Mouse (Mus musculus): ENCODE results near the gene Stambp. TPM values are rescaled to one million over a fixed set of nuclear protein-coding genes. Genes with fewer than 3 reads are reported as not detected.
A peak's percentile ranks its signal among the peaks of the same experiment; 100 is the strongest.
"Not testable (repeated sequence)": the region's sequence is repeated elsewhere in the genome, so short reads cannot be mapped to it uniquely, and the experiment has no call there.

The Stambp gene
- 10 to 100 TPM; 21.3 to 22.0 TPM for total RNA-seq (2021)
- long read RNA-seq, experiment 1, transcript Stambp-201 (10 exons, 2,364 nt): major isoform, 16 of 17 reads
- long read RNA-seq, experiment 1, partial matches to known transcripts: 0 of 17 reads
- long read RNA-seq, experiment 1, other reads (novel, unspliced or antisense): 1 of 17 reads
- long read RNA-seq, experiment 2, transcript Stambp-201 (10 exons, 2,364 nt): major isoform, 7 of 8 reads
- long read RNA-seq, experiment 2, partial matches to known transcripts: 0 of 8 reads
- long read RNA-seq, experiment 2, other reads (novel, unspliced or antisense): 1 of 8 reads

DNA sequence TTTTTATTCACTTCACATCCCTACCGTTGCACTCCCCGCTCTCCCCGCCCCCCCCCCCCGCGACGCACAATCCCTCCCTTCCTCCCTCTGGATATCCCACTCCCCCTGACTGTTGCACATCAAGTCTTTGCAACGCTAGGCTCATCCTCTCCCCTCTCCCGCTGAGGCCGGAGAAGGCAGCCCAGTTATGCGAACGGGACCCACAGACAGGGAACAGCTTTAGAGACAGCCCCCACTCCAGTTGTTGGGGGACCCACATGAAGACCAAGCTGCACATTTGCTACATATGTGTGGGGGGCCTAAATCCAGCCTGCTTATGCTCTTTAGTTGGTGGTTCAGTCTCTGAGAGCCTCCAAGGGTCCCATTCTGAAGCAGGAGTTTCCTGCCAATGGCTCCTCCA is at the start of gene Stambp:
Stambp (minus strand) TSS at position 59 of the 400 bp plus-strand sequence.
- DNase-seq: peak in 1 of 2 experiments; percentile 16

DNA sequence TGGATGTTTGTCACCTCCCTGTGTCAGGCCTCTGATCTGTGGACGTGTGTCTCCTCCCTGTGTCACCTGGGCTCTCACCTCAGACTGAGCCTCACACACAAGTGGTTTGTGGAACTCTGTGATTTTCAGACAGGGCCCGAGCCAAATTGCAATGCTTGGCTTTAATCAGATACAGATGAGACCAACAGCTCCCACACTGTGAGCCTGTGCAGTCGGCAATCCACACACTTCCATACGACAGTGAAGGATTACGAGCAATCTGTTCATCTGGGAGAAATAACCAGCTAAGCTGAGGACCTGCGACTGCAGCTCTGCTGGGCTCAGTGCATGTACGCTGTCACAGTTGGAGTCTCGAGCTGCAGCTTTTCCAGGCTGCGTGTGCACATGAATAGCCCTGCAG is 47.4 kb upstream of the Stambp start:
- no peak for DNase-seq

DNA sequence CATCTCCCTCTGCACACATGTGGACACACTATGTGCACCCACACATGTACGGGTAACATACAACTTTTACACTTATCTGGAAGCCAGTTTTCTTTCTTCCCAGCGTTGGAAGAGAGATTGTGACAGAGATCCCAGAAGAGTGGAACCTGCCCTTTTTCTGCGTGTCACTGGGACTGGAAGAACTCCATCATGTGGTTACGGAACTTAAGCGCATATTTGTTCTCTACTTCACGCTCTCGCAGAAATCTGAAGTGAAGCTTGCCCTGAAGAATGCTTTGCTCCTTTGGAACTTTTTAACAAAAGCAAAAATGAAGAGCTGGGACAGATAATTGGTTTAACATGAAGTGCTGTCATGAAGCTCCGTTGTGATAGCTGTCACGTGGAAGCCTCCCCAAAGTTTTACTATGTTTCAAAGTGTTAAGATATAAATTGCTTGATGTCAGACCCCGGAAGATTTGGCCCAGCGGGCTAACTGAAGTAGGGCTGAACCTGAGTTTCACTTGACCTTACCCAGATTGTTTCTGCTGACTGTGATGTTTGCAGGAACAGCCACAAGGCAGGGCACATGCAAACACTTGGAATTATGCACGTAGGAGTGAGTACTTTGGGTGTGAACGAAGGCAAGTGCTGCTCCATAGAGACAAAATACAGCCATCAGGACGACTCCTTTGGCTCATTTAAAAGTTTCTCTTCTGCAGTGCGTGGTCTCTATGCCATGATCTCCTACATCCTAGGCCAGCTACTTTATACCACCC is 45.2 kb upstream of the Stambp start:
- DNase-seq: no peak

DNA sequence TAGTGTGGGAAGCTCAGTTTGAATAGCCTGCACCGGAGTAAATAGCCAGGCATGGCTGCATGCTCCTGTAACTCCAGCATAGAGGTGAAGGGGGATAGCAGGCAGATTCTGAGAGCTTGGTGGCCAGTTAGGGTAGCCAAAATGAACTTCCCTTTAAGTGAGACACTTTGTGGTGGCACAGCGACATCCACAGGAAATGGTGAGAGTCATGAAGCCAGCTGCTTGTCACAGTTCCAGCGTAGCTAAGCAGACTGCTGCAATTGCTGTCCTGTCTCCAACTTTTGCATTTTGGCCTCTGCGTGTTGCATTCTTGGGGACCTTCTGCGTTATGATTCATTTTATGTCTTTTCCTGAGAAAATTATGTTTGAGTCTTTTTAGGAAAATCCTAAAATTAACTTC is 44.0 kb upstream of the Stambp start:
- peak; percentile 77 for DNase-seq

DNA sequence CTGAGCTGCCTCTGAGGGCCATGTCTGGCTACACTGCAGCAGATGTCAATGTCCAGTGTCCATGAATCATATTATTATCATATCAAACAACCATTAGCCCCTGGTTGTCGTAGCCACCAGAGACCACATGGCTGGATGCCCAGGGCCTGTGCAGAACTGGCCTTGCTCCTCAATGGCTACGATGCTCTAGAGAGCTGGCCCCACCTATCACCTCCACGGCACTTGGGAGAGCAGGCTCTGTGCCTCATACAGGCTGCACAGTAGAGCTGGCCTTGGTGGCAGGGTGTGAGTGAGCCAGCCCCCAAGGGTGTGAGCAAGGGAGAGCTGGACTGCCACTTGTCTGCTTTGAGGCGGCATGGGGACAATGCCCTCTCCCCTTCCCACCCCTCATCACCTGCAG is 41.9 kb upstream of the Stambp start:
- no peak for DNase-seq

DNA sequence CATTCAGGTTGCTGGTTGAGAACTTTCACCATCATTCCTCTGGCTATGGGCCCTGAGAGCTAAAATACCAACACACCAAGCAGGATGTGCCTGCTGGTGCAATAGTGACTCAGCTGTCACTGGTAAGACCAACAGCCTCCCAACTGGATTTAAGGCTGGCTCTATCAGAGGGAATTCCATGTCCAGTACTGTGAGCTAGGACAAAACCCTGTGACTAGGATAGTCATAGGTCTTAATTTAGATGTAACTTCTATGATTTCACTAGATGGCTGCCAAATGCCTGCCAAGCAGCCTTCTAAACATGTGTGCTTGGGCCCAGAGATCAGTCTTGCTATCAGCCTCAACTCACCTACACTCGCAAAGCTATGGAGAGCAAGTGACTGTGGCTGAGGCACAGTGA is 40.4 kb upstream of the Stambp start:
- no peak for DNase-seq

DNA sequence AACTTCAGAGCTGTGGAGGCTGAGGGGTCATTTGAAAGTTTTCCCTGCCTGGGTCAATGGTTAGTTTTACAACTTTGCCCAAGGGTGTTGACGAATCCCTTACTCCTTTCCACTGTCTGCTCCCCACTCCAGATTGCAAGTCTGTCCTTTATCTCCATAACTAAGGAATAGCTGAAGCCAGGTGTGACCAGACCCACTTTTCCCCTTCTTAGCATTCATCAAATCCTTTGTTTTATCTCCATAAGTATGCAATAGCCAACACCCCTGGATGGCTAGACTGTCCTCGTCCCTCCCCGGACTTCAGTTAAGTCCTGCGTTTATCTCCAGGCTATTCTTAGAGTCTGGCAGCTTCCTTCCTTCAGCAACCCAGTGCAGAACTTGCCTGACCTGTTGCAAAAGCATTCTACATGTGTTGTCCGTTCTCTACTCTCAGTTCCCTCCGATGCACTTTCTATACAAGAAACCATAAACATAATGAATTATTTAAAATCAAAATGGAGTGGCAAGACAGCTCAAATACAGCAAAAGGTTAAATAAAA is 27.2 kb upstream of the Stambp start:
- no peak for DNase-seq

DNA sequence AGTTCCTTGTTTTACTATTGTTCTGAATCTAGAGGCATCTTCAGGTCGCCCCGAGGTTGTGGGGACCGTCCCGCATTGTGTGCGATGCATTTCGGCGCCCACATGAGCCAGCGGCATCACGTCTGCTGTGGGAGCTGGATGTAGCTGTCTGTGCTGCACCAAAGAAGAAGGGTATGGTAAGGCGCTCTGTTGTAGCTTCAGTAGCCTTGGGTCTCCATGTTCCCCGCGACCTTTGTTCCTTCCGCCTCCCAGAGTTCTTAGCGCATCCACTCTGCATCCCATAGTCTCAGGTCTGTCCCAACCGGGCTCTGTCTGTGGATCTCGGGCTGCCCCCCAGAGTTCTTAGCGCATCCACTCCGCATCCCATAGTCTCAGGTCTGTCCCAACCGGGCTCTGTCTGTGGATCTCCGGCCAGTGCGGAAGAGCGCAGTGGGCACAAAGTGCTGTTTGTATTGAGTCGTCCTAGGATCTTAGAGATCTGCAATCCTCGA is 26.6 kb upstream of the Stambp start:
- DNase-seq: no peak

DNA sequence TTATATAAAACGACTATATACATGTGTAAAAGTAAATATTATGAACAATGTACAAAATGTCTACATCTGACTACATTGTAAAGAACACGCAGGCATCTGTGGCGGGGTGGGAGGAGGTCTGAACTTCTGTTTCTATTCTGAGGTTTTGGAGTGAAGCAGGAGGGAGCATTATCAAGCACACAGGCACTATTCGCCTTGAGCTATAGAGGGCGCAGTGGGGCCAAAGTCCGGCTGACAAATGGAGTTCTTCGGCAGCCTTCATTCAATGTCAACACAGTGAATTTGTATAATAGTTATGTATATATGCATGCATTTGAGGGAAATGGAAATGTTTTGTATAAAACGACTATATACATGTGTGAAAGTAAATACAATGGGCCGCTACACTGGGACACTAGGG is 26.1 kb upstream of the Stambp start:
- DNase-seq: peak; percentile 48 to 55

DNA sequence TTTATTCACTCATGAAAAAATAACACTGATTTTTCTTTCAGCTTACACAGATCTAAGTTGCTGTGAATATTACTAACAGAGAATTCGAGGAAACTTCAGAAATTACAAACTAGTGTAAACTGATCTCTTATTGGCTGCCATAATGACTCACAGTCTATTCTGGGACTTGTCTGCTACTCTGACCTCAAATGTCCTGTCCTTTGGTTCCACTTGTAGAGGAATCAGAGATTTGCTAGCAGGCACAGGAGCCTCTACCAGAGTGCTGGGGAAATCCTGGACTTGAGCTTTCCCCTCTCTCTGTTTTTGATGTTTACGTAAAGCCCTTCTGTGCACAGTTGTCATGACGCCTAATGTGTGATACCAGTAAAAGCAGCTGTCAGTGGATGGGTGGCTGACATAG is 25.5 kb upstream of the Stambp start:
- DNase-seq: no peak

DNA sequence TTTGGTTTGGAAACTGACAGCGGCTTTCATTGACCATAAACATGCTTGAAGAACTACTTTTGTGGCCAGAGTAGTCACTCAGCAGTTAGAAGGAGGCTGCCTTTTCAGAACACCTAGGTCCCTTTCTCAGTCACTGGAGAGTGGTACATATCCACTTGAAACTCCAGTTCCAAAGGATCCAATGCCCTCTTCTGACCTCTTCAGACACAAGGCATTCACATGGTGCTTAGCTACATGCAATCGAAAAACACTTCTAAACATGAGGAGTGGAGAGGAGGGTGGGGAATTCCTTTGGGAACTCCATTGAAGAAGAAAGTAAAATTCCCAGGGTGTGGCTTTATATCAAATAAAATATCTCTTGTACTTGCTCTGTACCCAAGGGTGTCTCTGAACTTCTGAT is 22.5 kb upstream of the Stambp start:
- no peak for DNase-seq

DNA sequence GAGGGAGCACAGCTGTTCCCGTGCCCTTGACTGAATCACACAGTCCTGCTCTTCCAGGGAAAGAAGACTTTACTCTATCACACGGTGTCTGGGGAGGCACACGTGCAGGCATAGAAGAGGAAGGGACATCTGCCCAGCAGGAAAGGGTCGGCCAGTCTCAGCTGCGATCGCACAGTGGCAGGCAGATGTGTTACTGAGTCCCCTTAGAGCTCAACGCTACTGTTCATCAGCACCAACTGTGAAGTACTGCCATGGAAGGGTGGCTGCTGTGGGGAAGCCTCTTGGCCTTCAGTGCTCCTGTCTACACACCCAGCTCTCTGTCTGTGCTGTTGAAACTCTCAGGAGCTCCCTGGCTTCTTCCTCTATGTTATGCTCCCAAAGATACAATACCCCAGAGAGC is 21.4 kb upstream of the Stambp start:
- DNase-seq: no peak

DNA sequence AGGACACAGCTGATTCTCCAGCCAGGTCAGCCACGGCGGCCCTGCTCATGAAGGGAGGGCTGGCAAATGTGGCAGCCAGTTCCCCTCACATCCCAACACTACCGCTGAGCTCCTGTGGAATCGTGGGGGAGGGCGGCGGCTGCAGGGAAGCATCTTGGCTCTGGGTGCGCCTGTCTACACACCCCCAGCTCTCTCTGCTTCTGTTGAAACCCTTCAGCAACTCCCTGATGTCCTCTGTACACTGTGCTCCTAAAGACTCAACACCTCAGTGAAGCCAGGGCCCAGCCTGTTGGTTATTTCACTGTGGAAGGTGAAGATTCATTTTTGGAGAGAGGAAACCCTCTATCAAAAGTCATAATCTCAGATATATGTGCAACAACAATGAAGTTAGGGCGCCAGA is 19.5 kb upstream of the Stambp start:
- DNase-seq: no peak

DNA sequence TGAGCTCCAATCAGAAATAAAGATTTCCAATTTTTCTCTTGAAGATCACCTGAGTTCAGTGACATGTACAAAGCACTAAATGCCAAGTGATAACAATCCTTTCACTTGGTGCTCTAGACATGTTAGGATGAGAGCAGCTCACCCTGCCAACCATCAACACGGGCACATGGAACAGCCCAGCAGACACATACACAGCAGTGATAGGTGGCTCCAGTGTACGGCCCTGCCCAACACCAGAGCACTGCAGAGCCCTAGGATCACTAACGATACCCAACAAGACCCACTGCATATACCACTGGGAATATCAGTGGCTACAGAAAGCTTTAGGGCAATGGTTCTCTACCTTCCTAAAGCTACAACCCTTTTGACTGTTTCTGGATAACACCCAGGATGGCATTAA is 17.8 kb upstream of the Stambp start:
- no peak for DNase-seq

DNA sequence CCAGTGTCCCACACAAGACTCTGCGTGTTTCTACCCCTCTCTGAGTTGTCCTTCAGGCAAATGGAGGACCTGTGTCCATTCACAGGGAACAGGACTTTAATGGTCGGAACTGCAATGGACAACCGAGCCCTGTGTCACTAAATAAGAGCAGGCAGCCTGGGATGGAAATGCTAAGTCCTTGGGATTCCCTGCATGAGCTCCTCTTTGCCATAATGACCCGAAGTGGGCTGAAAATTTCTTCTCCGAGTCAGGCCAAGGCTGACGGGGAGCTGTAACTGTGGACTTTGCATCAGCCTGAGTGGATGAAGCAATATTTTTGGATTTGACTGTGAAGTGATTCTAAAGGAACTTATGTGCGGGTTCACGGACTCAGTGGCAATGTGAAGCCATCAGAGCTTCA is 14.7 kb upstream of the Stambp start:
- not testable (repeated sequence) for DNase-seq

DNA sequence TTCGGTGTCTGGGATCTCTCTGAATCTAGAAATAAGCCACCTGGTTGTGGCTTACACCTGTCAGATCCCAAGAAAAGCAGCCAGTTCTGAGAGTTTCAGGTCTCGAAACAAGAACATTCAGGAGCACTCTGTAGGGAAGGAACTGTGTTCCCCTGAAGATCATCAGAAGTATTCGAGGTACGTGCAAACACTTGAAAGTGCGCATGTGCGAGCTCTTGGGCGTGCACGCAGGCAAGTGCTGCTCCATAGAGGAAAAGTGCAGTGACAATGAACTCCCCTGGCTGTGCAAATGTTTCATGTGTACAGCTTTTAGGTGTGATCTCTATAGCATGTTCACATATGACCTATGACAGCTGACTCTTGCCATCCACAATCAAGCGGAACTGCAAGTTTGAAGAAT is 12.8 kb upstream of the Stambp start:
- DNase-seq: not testable (repeated sequence)

DNA sequence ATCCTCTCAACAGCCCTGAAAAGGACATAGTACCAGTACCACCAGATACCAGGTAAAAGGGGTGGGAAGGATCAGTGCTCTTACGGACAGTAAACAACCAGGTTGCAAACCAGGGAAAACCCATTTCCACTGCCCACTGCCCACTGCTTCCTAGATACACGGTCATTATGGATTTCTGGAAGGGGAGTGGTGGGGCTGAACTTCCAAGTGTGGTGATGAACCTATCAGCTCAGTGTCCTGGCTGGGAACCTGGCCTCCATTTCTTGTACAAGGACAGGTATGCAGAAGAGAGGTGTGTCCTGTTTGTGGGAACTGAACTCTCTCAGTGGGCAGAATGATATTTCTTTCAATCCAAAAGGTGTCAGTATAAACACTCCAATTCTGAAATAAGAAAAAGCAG is 11.1 kb upstream of the Stambp start:
- DNase-seq: no peak

DNA sequence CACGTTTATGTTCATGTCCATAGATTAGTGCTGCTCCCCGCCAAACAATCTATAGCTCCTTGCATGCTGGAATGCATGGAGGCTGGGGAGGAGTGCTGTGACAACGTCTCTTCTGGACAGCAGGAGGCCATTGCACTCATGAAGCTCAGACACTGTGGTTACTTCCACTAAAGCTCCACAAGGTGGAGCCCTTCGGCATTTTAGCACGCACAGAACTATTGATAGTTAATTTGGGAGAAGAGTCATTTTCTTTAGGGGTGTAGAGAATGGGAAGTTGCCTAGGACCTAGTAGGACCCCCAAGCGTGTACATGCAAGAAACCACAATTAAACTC is 10.4 kb upstream of the Stambp start:
- peak; percentile 22 to 51 for DNase-seq

DNA sequence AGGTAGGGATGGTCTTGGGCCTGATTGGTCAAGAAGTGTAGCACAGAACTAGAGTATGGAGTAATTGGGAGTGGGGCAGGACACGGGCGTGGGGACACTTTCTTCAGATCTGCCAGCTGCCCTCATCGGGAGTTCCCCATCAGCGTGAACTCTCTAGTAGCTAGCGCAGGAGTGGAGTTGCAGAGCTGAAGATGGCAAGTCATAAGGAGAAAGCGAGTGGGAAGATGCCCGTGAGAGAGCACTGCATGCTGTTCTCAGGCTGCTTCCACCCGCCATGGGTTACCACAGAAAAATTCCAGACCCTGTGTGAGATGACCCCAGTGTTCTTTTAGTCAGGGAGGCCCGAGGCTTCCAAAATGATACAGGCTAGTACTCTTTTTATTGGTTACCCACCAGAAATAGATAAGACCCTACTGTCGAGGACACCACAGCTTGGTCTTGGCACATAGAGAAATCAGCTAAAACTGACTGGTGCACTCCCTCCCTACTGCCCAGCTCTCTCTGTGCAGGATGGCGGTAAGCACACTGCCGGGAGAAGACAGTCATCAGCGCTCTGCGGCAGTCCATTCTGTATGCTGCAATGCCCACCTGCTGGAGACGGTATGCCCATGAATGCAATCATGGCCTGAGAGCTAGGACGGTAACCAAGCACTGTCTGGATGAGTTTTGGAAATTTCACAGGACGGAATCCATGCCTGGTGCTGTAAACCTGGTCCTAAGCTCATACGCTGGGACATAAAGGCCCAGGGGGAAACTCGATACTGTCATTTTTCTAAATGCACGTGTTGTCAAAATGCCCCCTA is 9.8 kb upstream of the Stambp start:
- DNase-seq: no peak

DNA sequence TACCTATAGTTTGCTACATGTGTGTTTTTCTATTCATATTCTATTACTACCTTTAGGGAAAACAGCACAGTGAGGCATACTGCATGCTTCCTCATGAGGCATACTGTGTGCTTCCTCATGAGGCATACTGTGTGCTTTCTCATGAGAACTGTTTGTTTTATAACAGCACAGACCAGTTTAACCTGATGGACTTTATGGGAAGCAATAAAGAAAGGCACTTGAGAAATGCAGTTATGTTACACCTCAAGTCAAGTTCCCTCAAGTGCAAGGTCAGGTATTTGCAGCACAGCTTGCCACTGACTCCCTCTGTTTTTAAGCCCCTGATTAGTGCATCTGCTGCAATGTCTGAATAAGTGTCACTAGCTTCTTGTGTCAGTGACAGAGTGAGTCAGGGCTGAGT is 5.0 kb upstream of the Stambp start:
- DNase-seq: no peak

DNA sequence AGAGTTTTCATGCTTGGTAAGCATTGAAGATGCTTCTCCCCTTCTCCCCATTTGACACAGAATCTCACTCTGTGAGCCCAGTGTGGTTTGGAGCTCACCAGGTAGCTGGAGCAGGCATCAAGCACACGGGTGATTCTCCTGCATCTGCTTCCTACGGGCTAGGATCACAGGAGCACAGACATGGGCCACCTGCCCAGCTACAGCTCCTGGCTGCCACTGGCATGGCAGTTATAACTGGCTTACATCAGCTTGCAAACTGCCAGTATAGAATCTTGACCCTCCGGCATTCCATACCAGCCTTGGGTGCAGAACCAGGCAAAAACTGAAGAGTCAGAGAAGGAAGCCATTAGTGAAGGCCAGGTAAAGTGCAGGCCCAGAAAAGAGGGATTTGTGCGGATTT is 3.1 kb upstream of the Stambp start:
- DNase-seq: no peak

DNA sequence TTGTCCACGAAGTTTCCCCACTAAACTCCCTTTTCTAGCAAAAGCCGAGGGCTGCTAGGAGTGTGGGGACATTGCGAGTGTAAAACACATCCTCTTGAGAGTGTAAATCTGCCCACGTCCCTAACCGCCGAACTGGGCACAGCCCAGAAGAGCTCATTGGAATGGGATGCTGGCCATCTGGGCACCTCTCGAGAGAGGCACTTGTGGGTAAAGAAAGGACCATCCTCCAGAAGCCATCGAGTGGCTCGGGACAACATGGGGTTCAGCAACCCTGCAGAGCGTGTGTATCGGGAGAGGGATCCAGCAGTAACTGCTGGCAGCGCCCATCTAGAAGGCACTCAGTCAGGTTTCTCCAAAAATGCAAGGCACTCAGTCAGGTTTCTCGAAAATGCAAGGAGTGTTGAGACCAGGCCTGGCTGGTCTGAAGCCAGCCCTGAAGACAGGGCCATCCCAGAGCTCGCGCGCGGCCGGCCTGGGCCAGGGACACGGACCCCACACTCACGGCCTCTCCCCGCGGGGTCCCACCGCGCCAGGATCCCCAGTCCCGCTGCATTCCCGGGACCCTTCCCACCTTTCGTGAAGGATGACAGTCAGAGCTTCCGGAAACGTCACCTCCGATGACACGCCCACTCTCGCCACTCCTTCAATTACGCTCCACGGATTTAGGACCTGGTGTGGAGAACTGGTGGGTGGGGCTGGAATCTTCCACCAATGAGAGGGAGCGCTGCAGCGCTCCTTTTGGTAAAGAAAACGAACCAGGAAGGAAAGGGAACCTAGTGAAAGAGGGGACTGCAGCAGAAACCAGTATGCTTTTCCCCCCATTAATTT is 475 bp downstream of the Stambp start:
- DNase-seq: peak; percentile 93

Measured in adrenal gland, postnatal 36 days (tissue).